Mouse (Mus musculus): ENCODE measurements around the gene Pgm3. TPM values are rescaled to one million over a fixed set of nuclear protein-coding genes. Genes with fewer than 3 reads are reported as not detected.
"Not testable (repeated sequence)": the region's sequence is repeated elsewhere in the genome, so short reads cannot be mapped to it uniquely, and the experiment has no call there.

The Pgm3 gene
- 39.7 and 43.3 TPM in 2 replicates for polyA plus RNA-seq (2015; fragmentation: Nextera tagmentation; extraction: Ambion mirVana)

DNA sequence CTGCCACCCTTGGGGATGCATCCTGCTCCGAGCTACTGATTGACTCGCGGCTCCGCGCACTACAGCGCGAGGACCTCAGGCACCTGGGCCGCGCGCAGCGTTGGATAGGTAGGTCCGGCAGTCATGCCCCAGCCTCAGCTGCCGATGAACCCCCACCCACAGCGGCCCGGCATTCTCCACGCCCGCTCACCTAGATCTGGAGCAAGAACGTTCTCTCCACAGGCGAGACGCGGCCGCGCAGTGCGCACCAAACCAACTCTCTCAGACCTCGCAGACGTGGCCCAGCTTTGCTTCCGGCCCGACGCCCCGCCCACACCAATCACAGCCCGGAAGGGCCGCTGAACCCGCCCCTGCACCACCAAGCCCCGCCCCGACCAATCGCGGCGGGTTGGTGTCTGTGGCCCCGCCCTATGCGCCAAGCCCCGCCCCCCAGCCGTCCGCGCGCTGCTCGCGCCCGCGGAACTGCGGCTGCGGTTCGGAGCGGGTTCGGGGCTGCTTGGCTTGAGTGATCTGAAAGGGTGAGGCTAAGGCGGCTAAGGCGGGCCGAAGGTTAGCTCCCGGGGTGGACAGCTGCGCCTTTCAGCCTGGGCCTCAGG lies at the start of gene Pgm3, which contains the start of gene Rwdd2a:
TSS of gene Pgm3 (minus strand) at position 303 of the 596 bp plus-strand sequence.
TSS of gene Rwdd2a (plus strand) at position 452 of the 596 bp plus-strand sequence.
- under 1% methylated on average over 59 of the region's 59 CpGs for WGBS
- H3K27ac ChIP-seq, result peak within 1 kb of the TSS; percentile 68; the same call in 1 of the 2 replicates

DNA sequence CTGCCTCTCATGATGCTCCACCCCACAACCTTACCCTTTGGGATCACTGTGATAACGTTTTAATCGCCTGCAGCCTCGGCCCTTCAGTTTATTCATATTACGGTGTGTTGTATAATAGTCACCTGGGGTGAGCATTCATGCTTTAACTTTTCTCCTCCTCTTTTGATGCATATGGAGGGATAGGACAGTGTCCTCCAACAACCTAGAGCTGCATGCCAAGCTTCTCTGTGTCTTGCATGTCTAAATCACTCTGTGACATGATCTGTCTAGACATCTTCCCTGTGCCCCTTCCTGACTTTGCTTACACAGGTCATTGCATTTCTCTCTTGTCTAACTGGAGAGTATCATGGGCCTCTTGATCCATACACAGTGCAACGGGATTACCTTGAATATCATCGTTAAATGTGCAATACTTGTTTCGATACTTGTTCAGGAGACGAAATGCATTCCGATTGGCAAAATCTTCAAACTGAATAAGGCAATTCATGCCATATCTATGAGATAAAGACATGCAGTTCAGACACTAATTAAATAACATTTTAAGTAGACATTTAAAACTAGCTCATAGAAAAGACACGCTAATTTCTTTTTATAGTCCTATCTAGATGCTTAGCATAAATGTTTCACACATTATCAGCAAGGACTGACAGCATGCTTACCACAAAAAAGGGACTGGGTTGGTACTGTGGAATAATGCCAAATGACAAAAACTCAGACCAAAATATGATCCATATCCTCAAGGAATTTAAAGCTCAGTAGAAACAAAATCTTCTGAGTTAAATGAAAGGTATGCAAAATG lies 47.9 kb upstream of the Pgm3 start:
- Histone ChIP-seq H3K27me3 (no peaks in the 10 kb centered on the region), H3K4me2 (no peak overlapping the region), H3K9me3 (replicated peaks) (no peaks in the 10 kb centered on the region), H3K4me1 (no peaks in the 10 kb centered on the region), H3K36me3 (ENCODE audit: poor library complexity, severe bottlenecking) (no peaks in the 10 kb centered on the region), H3K9ac (no peak overlapping the region), H3K27ac (no peak overlapping the region), H3K4me3 (no peak overlapping the region)
- ATAC-seq, result no peak
- 67% methylated on average over 10 of the region's 10 CpGs for WGBS

More for the DNA sequence above, at the start of gene Pgm3, which contains the start of gene Rwdd2a:
- peaks cover 17% of the 10 kb centered on the region for H3K36me3 ChIP-seq (ENCODE audit: poor library complexity, severe bottlenecking)
- H3K4me3 ChIP-seq, result peak within 1 kb of the TSS; percentile 75
- H3K4me1 ChIP-seq, result peaks cover 16% of the 10 kb centered on the region
- peak within 1 kb of the TSS; percentile 99 for H3K4me2 ChIP-seq
- H3K9me3 ChIP-seq (replicated peaks), result no peaks in the 10 kb centered on the region
- H3K27me3 ChIP-seq, result no peaks in the 10 kb centered on the region
- ATAC-seq, result peak; percentile 98
- peak within 1 kb of the TSS; percentile 74 for H3K9ac ChIP-seq

DNA sequence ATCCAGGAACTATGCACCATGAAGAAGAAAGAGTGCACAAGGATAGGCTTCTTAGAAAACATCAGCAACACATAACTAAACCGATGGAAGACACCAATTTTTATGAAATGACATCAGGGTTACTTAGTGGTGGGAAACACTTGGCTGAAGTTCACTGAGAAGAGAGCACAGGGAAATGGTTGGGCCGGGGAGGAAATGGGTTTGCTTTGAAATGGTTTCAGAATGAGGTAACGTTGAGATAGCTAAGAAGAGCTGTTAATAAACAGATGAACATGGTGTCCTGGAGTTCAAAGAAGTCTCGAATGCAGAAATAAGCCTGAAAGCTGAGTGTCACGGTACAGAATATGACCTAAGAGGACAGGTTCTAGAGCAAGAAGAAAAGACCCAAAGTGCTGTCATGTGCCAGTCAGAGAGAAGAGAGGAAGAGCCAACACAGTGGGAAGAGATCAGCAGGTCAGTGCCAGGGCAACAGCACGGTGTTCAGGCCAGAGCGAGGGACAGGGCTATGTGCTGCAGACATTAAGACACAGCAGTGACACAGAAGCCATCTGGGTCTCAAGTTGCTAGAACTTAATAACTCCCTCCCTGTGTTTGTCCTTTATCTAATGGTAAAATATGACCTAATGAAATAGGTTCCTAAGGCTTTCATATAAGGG lies 46.3 kb upstream of the Pgm3 start:
- Histone ChIP-seq H3K4me2 (no peak overlapping the region), H3K27ac (no peak overlapping the region), H3K4me1 (no peaks in the 10 kb centered on the region), H3K9me3 (replicated peaks) (no peaks in the 10 kb centered on the region), H3K4me3 (no peak overlapping the region), H3K27me3 (no peaks in the 10 kb centered on the region), H3K36me3 (ENCODE audit: poor library complexity, severe bottlenecking) (no peaks in the 10 kb centered on the region), H3K9ac (no peak overlapping the region)
- WGBS, result 91% methylated on average over 7 of the region's 7 CpGs
- no peak for ATAC-seq

GRCm38 (mm10) chr9:86615765-86616164 lies 44.1 kb upstream of the Pgm3 start:
- no peaks in the 10 kb centered on the region for H3K27me3 ChIP-seq
- no peaks in the 10 kb centered on the region for H3K9me3 ChIP-seq (replicated peaks)
- H3K4me1 ChIP-seq, result no peaks in the 10 kb centered on the region
- H3K36me3 ChIP-seq (ENCODE audit: poor library complexity, severe bottlenecking), result no peaks in the 10 kb centered on the region
- WGBS, result 77% methylated on average over 1 of the region's 1 CpGs
- no peak for ATAC-seq
- H3K4me2 ChIP-seq, result no peak overlapping the region
- no peak overlapping the region for H3K9ac ChIP-seq
- H3K4me3 ChIP-seq, result no peak overlapping the region
- H3K27ac ChIP-seq, result no peak overlapping the region

DNA sequence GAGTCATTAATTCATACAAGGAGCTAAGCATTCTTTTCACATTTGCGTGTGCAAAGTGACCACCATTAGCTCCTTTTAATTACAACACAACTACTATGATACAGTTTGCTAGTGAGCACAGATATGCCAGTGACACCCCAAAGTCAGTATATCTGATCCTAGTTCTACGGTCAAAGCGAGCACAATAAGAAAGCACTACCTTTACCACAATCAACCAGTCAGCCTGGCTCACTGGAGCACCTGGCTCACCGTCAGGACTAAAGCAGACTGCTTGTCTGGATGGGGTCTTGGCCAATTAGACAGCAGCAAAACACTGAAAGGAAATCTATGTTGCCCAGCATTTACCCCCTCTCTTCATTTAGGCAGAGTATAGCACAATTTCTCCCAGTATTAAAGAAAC lies 40.4 kb upstream of the Pgm3 start:
- H3K4me3 ChIP-seq, result no peak overlapping the region
- H3K36me3 ChIP-seq (ENCODE audit: poor library complexity, severe bottlenecking), result no peaks in the 10 kb centered on the region
- WGBS, result 89% methylated on average over 4 of the region's 4 CpGs
- H3K27ac ChIP-seq, result no peak overlapping the region
- no peaks in the 10 kb centered on the region for H3K9me3 ChIP-seq (replicated peaks)
- ATAC-seq, result no peak
- H3K27me3 ChIP-seq, result no peaks in the 10 kb centered on the region
- H3K4me1 ChIP-seq, result no peaks in the 10 kb centered on the region
- no peak overlapping the region for H3K9ac ChIP-seq
- H3K4me2 ChIP-seq, result no peak overlapping the region

GRCm38 (mm10) chr9:86605776-86606175 lies 34.1 kb upstream of the Pgm3 start:
- ATAC-seq, result no peak
- Histone ChIP-seq H3K27me3 (no peaks in the 10 kb centered on the region), H3K9ac (no peak overlapping the region), H3K4me2 (no peak overlapping the region), H3K9me3 (replicated peaks) (no peaks in the 10 kb centered on the region), H3K36me3 (ENCODE audit: poor library complexity, severe bottlenecking) (no peaks in the 10 kb centered on the region), H3K27ac (no peak overlapping the region), H3K4me1 (no peaks in the 10 kb centered on the region), H3K4me3 (no peak overlapping the region)
- WGBS, result 93% methylated on average over 6 of the region's 6 CpGs

- Histone ChIP-seq H3K27ac (no peak overlapping the region), H3K9me3 (replicated peaks) (no peaks in the 10 kb centered on the region), H3K4me1 (no peaks in the 10 kb centered on the region), H3K9ac (no peak overlapping the region), H3K36me3 (ENCODE audit: poor library complexity, severe bottlenecking) (no peaks in the 10 kb centered on the region), H3K27me3 (no peaks in the 10 kb centered on the region), H3K4me2 (no peak overlapping the region), H3K4me3 (no peak overlapping the region)
- 67% methylated on average over 8 of the region's 8 CpGs for WGBS
- ATAC-seq, result no peak
Measured at GRCm38 (mm10) chr9:86599723-86600303, 28.2 kb upstream of the Pgm3 start.

DNA sequence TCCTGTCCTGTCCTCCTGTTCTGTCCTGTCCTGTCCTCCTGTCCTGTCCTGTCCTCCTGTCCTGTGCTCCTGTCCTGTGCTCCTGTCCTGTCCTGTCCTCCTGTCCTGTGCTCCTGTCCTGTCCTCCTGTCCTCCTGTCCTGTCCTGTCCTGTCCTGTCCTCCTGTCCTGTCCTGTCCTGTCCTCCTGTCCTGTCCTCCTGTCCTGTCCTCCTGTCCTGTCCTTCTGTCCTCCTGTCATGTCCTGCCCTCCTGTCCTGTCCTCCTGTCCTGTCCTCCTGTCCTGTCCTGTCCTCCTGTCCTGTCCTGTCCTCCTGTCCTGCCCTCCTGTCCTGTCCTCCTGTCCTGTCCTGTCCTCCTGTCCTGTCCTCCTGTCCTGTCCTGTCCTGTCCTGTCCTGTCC lies 25.3 kb upstream of the Pgm3 start:
- not testable (repeated sequence) for H3K9me3 ChIP-seq (replicated peaks); H3K4me2 ChIP-seq; H3K4me1 ChIP-seq; ATAC-seq; H3K27me3 ChIP-seq; H3K27ac ChIP-seq; H3K9ac ChIP-seq; H3K36me3 ChIP-seq (ENCODE audit: poor library complexity, severe bottlenecking); H3K4me3 ChIP-seq

DNA sequence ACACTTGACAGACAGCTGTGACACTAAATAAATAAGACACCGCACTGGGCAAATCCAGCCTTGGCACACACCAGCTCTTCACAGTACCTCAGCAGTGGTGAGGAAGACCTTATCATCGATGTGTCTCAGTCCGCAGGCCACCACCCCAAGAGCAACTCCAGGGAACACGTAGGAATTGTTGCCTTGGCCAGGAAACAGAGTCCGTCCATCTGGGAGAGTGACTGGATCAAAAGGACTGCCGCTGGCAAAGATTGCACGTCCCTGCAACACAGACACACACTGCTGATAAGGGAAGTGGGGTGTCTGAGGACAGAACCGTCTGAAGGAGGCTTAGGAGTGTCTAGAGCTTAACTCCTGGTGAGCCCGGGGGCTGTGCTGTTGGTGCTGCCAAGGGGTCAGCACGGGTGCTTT lies 22.7 kb upstream of the Pgm3 start:
- not testable (repeated sequence) for H3K4me1 ChIP-seq; H3K4me2 ChIP-seq; ATAC-seq; H3K9me3 ChIP-seq (replicated peaks); H3K9ac ChIP-seq; H3K27ac ChIP-seq; H3K36me3 ChIP-seq (ENCODE audit: poor library complexity, severe bottlenecking); H3K4me3 ChIP-seq; H3K27me3 ChIP-seq
- WGBS, result 80% methylated on average over 10 of the region's 10 CpGs

GRCm38 (mm10) chr9:86592676-86593668 lies 21.3 kb upstream of the Pgm3 start:
- ATAC-seq, result peak; percentile 57
- H3K4me2 ChIP-seq, result no peak overlapping the region
- H3K4me3 ChIP-seq, result no peak overlapping the region
- H3K27ac ChIP-seq, result no peak overlapping the region
- H3K36me3 ChIP-seq (ENCODE audit: poor library complexity, severe bottlenecking), result no peaks in the 10 kb centered on the region
- no peak overlapping the region for H3K9ac ChIP-seq
- H3K9me3 ChIP-seq (replicated peaks), result no peaks in the 10 kb centered on the region
- H3K4me1 ChIP-seq, result no peaks in the 10 kb centered on the region
- 76% methylated on average over 19 of the region's 19 CpGs for WGBS
- no peaks in the 10 kb centered on the region for H3K27me3 ChIP-seq

DNA sequence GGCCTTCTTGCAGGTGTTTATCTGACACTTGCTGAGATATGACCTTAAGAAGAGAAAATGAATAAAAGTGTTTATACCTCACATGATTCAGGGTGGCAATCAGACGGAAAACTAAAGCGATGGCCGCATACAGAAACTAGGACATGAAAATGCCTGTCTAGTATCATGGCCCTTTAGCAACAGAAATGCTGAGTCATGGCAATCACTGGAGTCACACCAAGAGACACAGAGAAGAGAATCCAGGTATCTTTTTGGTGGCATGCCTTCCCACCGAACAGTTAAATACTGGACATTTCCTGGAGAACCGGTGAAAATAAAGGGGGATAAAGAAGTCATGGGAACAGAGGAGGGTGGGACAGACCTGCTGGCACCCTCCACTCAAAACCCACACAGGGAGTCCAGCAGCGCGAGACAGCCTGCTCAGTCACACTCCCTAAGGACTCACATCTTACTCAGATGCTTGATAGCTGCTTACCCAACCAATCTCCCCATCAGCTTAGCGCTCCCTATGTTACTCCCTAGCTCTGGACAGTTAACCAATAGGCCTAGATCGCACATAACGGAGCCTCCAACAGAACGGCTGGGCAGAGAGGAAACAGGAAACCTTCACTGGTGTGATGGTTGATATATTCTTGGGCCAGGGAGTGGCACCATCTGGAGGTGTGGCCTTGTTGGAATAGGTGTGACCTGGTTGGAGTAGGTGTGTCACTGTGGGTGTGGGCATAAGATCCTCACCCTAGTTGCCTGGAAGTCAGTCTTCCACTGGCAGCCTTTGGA lies 15.6 kb upstream of the Pgm3 start:
- no peak overlapping the region for H3K27ac ChIP-seq
- H3K4me2 ChIP-seq, result no peak overlapping the region
- ATAC-seq, result no peak
- H3K36me3 ChIP-seq (ENCODE audit: poor library complexity, severe bottlenecking), result no peaks in the 10 kb centered on the region
- H3K4me1 ChIP-seq, result no peaks in the 10 kb centered on the region
- no peak overlapping the region for H3K4me3 ChIP-seq
- 92% methylated on average over 11 of the region's 11 CpGs for WGBS
- H3K9me3 ChIP-seq (replicated peaks), result no peaks in the 10 kb centered on the region
- no peak overlapping the region for H3K9ac ChIP-seq
- H3K27me3 ChIP-seq, result no peaks in the 10 kb centered on the region

Measured in forebrain, embryonic 13.5 days (tissue).